Mouse (Mus musculus): ENCODE data around the gene Adamts1.

The Adamts1 gene

DNA sequence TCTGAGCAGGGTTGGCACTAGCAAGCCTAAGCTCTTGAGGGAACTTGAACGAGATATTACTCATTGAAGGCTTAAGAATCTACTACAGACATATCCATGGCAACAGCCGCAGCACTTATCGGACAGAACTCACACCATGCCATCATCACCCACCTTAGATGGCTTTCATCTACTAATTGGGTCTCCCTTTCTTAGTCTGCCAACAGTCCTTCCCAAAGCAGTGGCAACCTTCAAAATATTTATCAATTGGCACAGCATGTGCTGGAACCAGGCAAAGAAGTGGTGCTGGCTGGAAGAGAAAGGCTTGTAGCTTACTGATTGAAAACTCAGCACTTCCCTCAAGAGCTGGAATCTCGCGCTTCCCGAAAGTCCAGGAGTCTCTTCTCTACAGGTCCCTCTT, 37.7 kb downstream of the Adamts1 start:
- DNase-seq (ENCODE audit: low spot score), result no peak

DNA sequence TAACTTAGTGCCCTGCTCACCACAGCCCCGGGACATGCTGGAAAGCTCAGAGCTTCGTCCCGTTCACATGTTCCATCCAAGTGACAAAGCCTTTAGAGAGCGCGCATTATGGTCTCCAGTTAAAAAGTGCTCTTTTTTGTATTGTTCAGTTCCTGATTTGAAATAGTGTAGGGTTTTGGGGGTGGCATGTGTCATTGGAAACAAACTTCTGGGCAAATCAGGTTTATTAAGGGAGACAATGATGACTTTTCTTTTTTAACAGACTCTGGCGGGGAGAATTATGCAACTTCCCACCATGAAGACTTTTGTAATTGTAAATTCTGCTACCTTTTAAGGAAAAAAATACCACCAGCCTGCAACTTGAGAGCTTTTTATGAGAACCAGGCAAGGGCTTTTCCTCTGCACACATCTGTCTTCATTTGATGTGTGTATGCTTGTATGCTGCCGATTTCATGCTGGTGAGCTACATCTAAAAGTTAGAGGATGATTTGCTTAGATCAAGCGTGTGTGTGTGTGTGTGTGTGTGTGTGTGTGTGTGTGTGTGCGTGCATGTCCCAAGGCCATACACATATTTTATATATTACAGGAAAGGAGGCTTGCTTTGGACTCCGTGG, 40.8 kb downstream of the Adamts1 start:
- DNase-seq (ENCODE audit: low spot score), result no peak

DNA sequence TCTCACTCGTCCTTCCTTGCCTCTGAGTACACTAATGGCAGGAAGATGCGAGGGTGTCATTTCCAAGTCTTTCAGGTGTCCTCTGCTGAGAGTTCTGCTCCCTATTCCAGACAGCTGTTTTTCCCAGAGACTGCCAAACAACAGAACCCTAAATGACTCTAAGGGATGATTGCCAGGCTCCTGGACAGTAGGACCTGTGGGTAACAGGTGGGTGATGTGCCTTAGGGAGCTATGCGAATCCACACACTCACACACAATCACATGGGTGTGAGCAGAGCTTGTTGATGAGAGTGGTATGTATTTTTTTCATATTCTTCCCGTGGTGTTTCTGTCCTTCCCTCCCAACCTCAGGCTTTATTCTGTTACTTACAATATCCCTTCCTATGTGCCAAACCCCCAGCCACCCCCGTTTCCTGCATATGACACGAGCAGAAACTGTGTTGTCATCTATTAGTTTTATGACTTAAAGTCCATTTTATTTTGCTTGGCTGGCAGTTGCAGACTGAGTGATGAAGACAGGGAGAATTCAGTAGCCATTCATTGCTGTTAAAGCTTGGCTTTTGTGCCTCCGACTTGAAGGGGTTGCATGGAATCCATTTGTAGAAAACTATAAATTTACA, 41.8 kb downstream of the Adamts1 start:
- no peak for DNase-seq (ENCODE audit: low spot score)

DNA sequence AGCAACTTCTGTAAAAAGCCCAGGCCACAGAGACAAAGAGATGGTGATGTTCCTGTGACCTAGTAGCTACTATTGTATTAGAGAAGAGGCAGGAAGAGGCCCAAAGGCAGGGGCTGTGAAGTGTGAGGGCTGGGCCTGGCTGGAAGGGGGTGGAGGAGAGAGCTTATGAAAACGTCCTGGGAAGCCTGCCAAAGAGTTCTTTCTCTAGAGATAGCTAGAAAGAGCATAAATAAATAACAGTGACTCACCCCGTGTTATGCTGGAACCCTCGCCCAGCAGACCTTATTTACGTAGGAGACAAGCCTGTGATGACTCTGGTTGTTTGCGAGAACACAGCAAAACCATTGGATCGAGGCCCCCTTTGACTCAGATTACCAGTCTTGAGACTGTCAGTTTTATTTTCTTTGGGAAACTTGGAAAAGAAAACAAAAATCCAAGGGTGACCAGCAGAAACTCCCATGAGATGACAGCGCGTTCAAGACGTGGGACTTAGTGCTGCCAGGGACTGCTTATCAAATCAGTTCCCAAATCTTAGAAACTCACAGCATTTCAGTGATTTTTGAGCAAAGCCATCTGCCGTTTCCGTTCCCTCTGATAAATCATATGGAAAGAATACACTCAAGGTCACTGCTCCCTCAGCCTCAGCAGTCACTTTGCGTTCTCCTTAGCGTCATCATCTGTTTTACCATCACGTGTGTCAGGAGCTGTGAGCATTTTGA, 46.7 kb downstream of the Adamts1 start:
- DNase-seq (ENCODE audit: low spot score), result no peak

DNA sequence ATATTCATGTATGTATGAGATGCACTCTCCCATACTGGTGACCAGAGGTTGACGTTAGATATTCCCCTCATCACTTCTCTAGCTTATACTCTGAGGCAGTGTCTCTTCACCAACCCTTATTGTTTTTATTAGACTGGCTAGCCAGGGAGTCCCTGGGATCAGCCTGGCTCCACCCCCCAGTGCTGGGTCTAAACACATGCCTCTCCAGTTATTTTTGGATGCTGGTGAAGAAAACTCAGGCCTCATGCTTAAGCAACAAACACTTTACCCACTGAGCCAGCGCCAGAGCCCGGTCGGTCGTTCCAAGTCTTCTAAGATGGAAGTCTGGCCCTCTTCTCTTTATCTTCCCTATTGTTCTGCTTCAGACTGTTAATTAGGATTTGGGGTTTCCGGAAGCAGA, 53.6 kb downstream of the Adamts1 start:
- no peak for DNase-seq (ENCODE audit: low spot score)

DNA sequence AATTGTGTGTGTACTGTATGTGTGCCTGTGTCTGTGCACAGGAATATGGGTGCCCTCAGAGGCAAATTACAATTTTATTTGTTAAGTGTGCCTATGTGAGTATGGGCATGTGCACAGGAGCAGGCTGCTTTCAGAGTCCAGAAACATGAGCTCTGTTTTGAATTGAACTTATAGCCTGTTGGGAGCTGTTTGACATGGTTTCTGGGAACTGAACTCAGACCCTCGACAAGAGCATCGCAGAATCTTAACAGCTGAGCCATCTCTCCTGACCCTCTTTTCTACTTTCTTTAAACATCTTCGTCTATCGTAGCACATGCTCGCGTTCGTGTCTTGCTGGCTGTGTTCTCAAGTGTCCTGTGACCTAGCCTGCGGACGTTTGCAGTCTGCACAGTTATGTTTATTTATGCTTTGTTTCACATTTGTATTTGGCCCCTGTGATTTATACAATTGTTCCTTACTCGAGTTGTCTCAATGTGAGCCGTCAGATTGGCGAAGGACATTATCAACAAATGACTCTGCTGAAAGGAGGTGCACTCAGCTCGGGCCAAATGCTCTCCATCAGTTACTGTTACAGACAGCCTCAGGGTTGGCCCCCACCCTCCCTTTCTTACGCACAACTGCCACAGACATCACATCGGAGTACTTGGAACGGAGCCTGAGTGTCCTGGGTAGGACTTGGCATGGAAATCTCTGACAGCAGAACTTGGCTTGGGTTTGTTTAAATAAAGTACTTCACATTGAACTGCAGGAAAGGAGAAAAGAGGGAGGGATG, 55.1 kb downstream of the Adamts1 start:
- no peak for DNase-seq (ENCODE audit: low spot score)

DNA sequence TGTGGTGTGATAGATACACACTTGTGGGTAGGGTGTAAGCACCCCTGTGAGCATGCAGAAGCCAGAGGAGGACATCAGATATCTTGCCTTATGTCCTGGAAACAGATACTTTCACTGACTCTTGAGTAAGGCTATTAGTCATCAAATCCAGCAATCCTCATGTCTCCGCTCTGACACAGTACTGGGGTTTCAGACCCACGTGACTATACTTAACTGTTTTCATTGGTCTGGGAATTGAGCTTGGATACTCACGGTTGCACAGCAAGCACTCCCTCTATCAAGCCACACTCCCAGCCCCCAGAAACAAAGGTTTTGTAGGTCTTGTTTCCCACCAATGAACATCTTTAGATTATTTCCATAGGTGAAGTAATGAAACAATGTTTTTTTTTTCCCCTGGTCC, 56.5 kb downstream of the Adamts1 start:
- DNase-seq (ENCODE audit: low spot score), result no peak

Data from spleen, adult 12 weeks (tissue).